Mouse (Mus musculus) spleen, adult 2 months (tissue): ENCODE results near the gene Il6ra.

Experiments used
- CTCF ChIP-seq: fragments of 200-500 bp; IDR thresholded peaks from 2 replicates; pipeline ENCODE4 v1.5.1; 2011; ENCODE audit warnings: mild to moderate bottlenecking, inconsistent platforms; ENCODE audit not compliant: insufficient read depth, insufficient read length, insufficient replicate concordance; ENCODE audit errors: extremely low read depth
- POLR2A ChIP-seq: fragments of 200-500 bp; IDR thresholded peaks from 2 replicates; pipeline ENCODE4 v1.6.1; 2011; ENCODE audit warnings: low read depth, low read length, inconsistent platforms

DNA sequence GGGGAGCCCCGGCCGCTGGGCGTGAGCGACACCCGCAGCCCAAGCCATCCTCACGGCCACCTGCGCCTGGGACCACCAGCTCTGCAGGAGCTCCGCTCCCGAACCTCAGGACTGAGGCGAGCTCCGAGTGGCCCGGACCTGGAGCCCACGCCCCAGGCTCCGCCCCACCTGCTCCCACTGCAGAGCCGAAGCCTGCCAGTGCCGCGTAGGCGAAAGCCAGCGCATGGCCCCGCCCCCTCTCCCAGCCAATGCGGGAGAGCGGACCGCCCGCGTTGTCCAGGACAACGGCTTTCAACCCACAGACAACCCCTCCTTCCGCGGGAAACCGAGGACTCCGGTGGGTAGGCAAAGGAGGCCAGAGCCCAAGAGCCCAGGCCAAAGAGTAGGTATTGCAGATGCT lies 47.5 kb upstream of the Il6ra start:
- TF ChIP-seq CTCF (no peak), POLR2A (no peak)
